In genomic region chr7:51434865-51435264, GRCm38 (mm10) we compare ENCODE assay signal across 9 mouse cellular contexts.
A peak's percentile ranks its signal among the peaks of the same experiment; 100 is the strongest.
DNase-seq lines count a peak whose midpoint lies in the region; ATAC-seq and TF ChIP-seq lines count a peak whose summit lies in the region.
"Had no signal": no experiment of that assay in that cellular context is flagged by ENCODE, and none has a peak within 500 bp of the region (broad histone marks: within the 10 kb centered on the region; RNA-seq: fewer than 3 reads in every experiment).

No protein-coding gene starts in this region.

- no peaks in the 10 kb centered on the region for H3K9me3 ChIP-seq in heart, embryonic 12.5 days (replicated peaks)
- H3K9me3 ChIP-seq in neural tube, embryonic 15.5 days (replicated peaks) = no peaks in the 10 kb centered on the region
- H3K9me3 ChIP-seq: heart, embryonic 13.5 days had no signal

- intact Hi-C loops in heart, adult 2 months (cut with DNase I) = loop anchor here (5.0 kb wide), 1 partner anchor 168 kb away; no protein-coding TSS in a partner anchor

- no peak overlapping the region for H3K4me2 ChIP-seq in heart, embryonic 12.5 days
- H3K4me2 ChIP-seq in neural tube, embryonic 15.5 days = no peak overlapping the region
- H3K4me2 ChIP-seq: heart, embryonic 13.5 days had no signal

- H3K79me2 ChIP-seq in heart, adult 2 months (replicated peaks; ENCODE audit: control insufficient read depth, insufficient read depth, low read length) = no peaks in the 10 kb centered on the region

- DNase-seq in heart, adult 2 months = no peak
- DNase-seq in neural tube, embryonic 10.5 days (ENCODE audit: extremely low spot score, low spot score) = peak; percentile 30
- DNase-seq in cerebellum, postnatal 25 days = peak; percentile 15 to 64
- DNase-seq in induced T-regulatory cell, adult 2 months (ENCODE audit: low read depth) = peak; percentile 6
- peak; percentile 29 for DNase-seq in retina, adult 2 months (ENCODE audit: low read depth, low spot score)

- no peaks in the 10 kb centered on the region for H3K27me3 ChIP-seq in heart, adult 2 months (ENCODE audit: control insufficient read depth, insufficient read depth, low read length)
- no peaks in the 10 kb centered on the region for H3K27me3 ChIP-seq in heart, embryonic 12.5 days (replicated peaks)
- no peaks in the 10 kb centered on the region for H3K27me3 ChIP-seq in neural tube, embryonic 15.5 days (replicated peaks)
- H3K27me3 ChIP-seq: heart, embryonic 13.5 days had no signal

- H3K4me1 ChIP-seq in heart, adult 2 months (ENCODE audit: control insufficient read depth, insufficient read depth, low read length) = no peaks in the 10 kb centered on the region
- no peaks in the 10 kb centered on the region for H3K4me1 ChIP-seq in heart, embryonic 12.5 days (replicated peaks)
- H3K4me1 ChIP-seq in neural tube, embryonic 15.5 days = no peaks in the 10 kb centered on the region
- H3K4me1 ChIP-seq: heart, embryonic 13.5 days had no signal

- H3K27ac ChIP-seq in heart, adult 2 months = no peak overlapping the region
- no peak overlapping the region for H3K27ac ChIP-seq in heart, embryonic 12.5 days (ENCODE audit: poor library complexity, severe bottlenecking)
- no peak overlapping the region for H3K27ac ChIP-seq in neural tube, embryonic 15.5 days (replicated peaks)
- H3K27ac ChIP-seq: heart, embryonic 13.5 days had no signal

- TF ChIP-seq EP300 in heart, adult 2 months (IDR thresholded peaks at IDR 0.05; ENCODE audit: insufficient read depth, low read depth, low read length) = no peak

- H3K4me3 ChIP-seq in heart, adult 2 months = no peak overlapping the region
- no peak overlapping the region for H3K4me3 ChIP-seq in heart, embryonic 12.5 days
- H3K4me3 ChIP-seq in neural tube, embryonic 15.5 days (replicated peaks) = no peak overlapping the region
- H3K4me3 ChIP-seq: heart, embryonic 13.5 days had no signal

- H3K36me3 ChIP-seq in heart, adult 2 months (ENCODE audit: control insufficient read depth, insufficient read depth, low read length) = no peaks in the 10 kb centered on the region
- no peaks in the 10 kb centered on the region for H3K36me3 ChIP-seq in heart, embryonic 12.5 days
- no peaks in the 10 kb centered on the region for H3K36me3 ChIP-seq in neural tube, embryonic 15.5 days
- H3K36me3 ChIP-seq: heart, embryonic 13.5 days had no signal

- TF ChIP-seq POLR2A in heart, adult 2 months (IDR thresholded peaks at IDR 0.05; ENCODE audit: insufficient read depth, low read depth, low read length) = no peak

- H3K9ac ChIP-seq in heart, adult 2 months (ENCODE audit: low read depth, low read length) = no peak overlapping the region
- no peak overlapping the region for H3K9ac ChIP-seq in heart, embryonic 12.5 days
- H3K9ac ChIP-seq in neural tube, embryonic 15.5 days (replicated peaks) = no peak overlapping the region
- H3K9ac ChIP-seq: heart, embryonic 13.5 days had no signal

- no peak for ATAC-seq in heart, embryonic 12.5 days (ENCODE audit: insufficient number of reproducible peaks, low FRiP score)
- no peak for ATAC-seq in neural tube, embryonic 15.5 days (ENCODE audit: low FRiP score)
- ATAC-seq in megakaryocyte-erythroid progenitor cell, adult 5-6 weeks (replicated peaks; ENCODE audit: low FRiP score, low TSS enrichment, poor library complexity, severe bottlenecking) = no peak

- TF ChIP-seq CTCF in heart, adult 2 months (IDR thresholded peaks at IDR 0.05) = peak; percentile 69

Comparison
In these comparisons a context has a peak if more than half of its experiments do, and no peak if none do; other contexts are left out.
1. DNase-seq: peak in neural tube, embryonic 10.5 days (single experiment), cerebellum, postnatal 25 days (2 of 2), induced T-regulatory cell, adult 2 months (single experiment) and retina, adult 2 months (single experiment); none in heart, adult 2 months (0 of 2).